Mouse (Mus musculus) ES-E14 (cell line): ENCODE results near the gene Cd2bp2.

ENCODE experiments used
- HCFC1 ChIP-seq: IDR thresholded peaks from 2 replicates; pipeline ENCODE4 v1.6.1; 2012; ENCODE audit warnings: low read length, inconsistent platforms, borderline replicate concordance; ENCODE audit not compliant: insufficient read depth
- MAFK ChIP-seq: IDR thresholded peaks from 2 replicates; pipeline ENCODE4 v1.6.1; 2014; ENCODE audit warnings: mild to moderate bottlenecking, low read depth, low read length, inconsistent platforms; ENCODE audit not compliant: insufficient read depth
- ZC3H11A ChIP-seq: IDR thresholded peaks from 2 replicates; pipeline ENCODE4 v1.6.1; 2012; ENCODE audit warnings: low read depth, mild to moderate bottlenecking, inconsistent platforms, low read length, borderline replicate concordance
- ZNF384 ChIP-seq: IDR thresholded peaks from 2 replicates; pipeline ENCODE4 v1.6.1; 2012; ENCODE audit warnings: low read depth, low read length, inconsistent platforms

DNA sequence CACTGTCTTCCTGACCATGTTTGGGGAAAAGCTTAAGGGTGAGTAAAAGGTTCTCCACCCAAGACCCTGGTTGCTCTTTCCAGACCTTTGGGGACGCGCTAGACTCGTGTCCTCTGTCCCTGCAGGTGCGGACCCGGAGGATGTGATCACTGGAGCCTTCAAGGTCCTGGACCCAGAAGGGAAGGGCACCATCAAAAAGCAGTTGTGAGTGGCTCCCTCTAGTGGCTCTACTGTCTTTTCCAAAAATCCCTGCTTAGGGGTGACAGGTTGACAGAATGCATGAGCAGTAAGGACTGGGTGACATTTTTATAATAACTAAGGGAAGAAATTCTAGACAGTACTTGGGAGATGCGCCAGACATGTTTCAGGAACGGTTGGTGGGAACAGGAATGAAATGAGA lies 17.6 kb upstream of the Cd2bp2 start:
- TF ChIP-seq ZNF384 (no peak), HCFC1 (no peak), MAFK (no peak), ZC3H11A (no peak)
